Mouse (Mus musculus) megakaryocyte-erythroid progenitor cell, adult 5-6 weeks (primary cell): ENCODE results near the gene Sae1. TPM values are rescaled to one million over a fixed set of nuclear protein-coding genes. Genes with fewer than 3 reads are reported as not detected.
A peak's percentile ranks its signal among the peaks of the same experiment; 100 is the strongest.
"Not testable (repeated sequence)": the region's sequence is repeated elsewhere in the genome, so short reads cannot be mapped to it uniquely, and the experiment has no call there.

Source experiments
- ATAC-seq: replicated peaks from 2 replicates; pipeline ENCODE4 v1.8.0; 2016; ENCODE audit warnings: mild to moderate bottlenecking, inconsistent platforms; ENCODE audit not compliant: severe bottlenecking, poor library complexity, low FRiP score, low TSS enrichment
- total RNA-seq, 2 experiments: library from RNA; stranded (forward) in 1 of 2; stranded (reverse) in 1 of 2; fragments of 200-1000, 215-1000 nt in 1 of 2; fragments of >200 nt in 1 of 2; fragmentation: Nextera tagmentation in 1 of 2; gene quantifications; 2 replicates each; pipeline ENCODE4 v1.2.3; 2014 to 2017

Sae1 gene
- total RNA-seq, 2 experiments from 2014 or later: 134 to 478 TPM

GRCm38 (mm10) chr7:16313481-16314220, 74.0 kb downstream of the Sae1 start:
- peak; percentile 30; the same call in 1 of the 2 replicates for ATAC-seq

GRCm38 (mm10) chr7:16312672-16313311, 74.8 kb downstream of the Sae1 start:
- ATAC-seq: no peak

GRCm38 (mm10) chr7:16312011-16312671, 75.5 kb downstream of the Sae1 start:
- no peak for ATAC-seq

- peak; percentile 7 for ATAC-seq
These were observed 76.1 kb downstream of the Sae1 start for GRCm38 (mm10) chr7:16311453-16312004.

- peak; percentile 7 for ATAC-seq
These were observed 76.8 kb downstream of the Sae1 start for GRCm38 (mm10) chr7:16310521-16311452.

- ATAC-seq: peak; percentile 52
These were observed 77.5 kb downstream of the Sae1 start for GRCm38 (mm10) chr7:16310020-16310520.

GRCm38 (mm10) chr7:16309318-16310019, 78.1 kb downstream of the Sae1 start:
- peak; percentile 22 for ATAC-seq

GRCm38 (mm10) chr7:16308555-16309317, 78.9 kb downstream of the Sae1 start:
- no peak for ATAC-seq

- not testable (repeated sequence) for ATAC-seq
These were observed 79.5 kb downstream of the Sae1 start, which contains the start of gene Bbc3 for GRCm38 (mm10) chr7:16308093-16308492. Gene Bbc3 (plus strand): TSS chr7:16308393.

GRCm38 (mm10) chr7:16307141-16307540, 80.5 kb downstream of the Sae1 start:
- not testable (repeated sequence) for ATAC-seq

GRCm38 (mm10) chr7:16299419-16300035, 88.1 kb downstream of the Sae1 start:
- ATAC-seq: peak; percentile 45

- no peak for ATAC-seq
These were observed 88.7 kb downstream of the Sae1 start for GRCm38 (mm10) chr7:16298927-16299326.

GRCm38 (mm10) chr7:16297616-16298015, 90.0 kb downstream of the Sae1 start:
- no peak for ATAC-seq

- ATAC-seq: peak; percentile 50
These were observed 90.7 kb downstream of the Sae1 start for GRCm38 (mm10) chr7:16296766-16297390.

- ATAC-seq: peak; percentile 51
These were observed 91.5 kb downstream of the Sae1 start for GRCm38 (mm10) chr7:16296146-16296545.

GRCm38 (mm10) chr7:16295321-16295900, 92.2 kb downstream of the Sae1 start:
- peak; percentile 53 for ATAC-seq
